Mouse (Mus musculus) limb, embryonic 10.5 days (tissue): ENCODE measurements around the gene P2rx4. TPM values are rescaled to one million over a fixed set of nuclear protein-coding genes. Genes with fewer than 3 reads are reported as not detected.
A peak's percentile ranks its signal among the peaks of the same experiment; 100 is the strongest.

Experiments used
- DNase-seq: peaks from one replicate; pipeline ENCODE4 v3.0.0-alpha.2; 2017; ENCODE audit warnings: low spot score
- H3K27ac ChIP-seq: fragments of 300-500 bp; sonication (generic); 2 replicates; pipeline ENCODE4 v1.5.1; 2016; ENCODE audit warnings: mild to moderate bottlenecking
- H3K27me3 ChIP-seq: fragments of 300-500 bp; sonication (generic); 2 replicates; pipeline ENCODE4 v1.6.1; 2016; ENCODE audit warnings: low read depth, mild to moderate bottlenecking; ENCODE audit not compliant: poor library complexity, severe bottlenecking
- H3K36me3 ChIP-seq: fragments of 300-500 bp; sonication (generic); 2 replicates; pipeline ENCODE4 v1.6.1; 2016; ENCODE audit warnings: mild to moderate bottlenecking, moderate library complexity
- H3K4me1 ChIP-seq: fragments of 300-500 bp; sonication (generic); 2 replicates; pipeline ENCODE4 v1.6.1; 2016
- H3K4me3 ChIP-seq: fragments of 300-500 bp; sonication (generic); 2 replicates; pipeline ENCODE4 v1.5.1; 2016; ENCODE audit warnings: mild to moderate bottlenecking, moderate library complexity
- H3K9me3 ChIP-seq: fragments of 300-500 bp; sonication (generic); replicated peaks from 2 replicates; pipeline ENCODE4 v1.6.1; 2016; ENCODE audit warnings: mild to moderate bottlenecking
- WGBS: fragments of 180-500 bp; shearing (Covaris S2); methylation state at CpG from one replicate; pipeline ENCODE4 v1.1.7; 2016; 5-methylcytosine and 5-hydroxymethylcytosine counted together
- polyA plus RNA-seq: library from polyadenylated mRNA; unstranded; fragments of >200 nt; fragmentation: Nextera tagmentation; extraction: Ambion mirVana; gene quantifications from 2 replicates; pipeline ENCODE4 v1.2.1, GENCODE M21; 2016

P2rx4 gene
- polyA plus RNA-seq, 1 experiment from 2014 or later = 3.5 TPM

GRCm38 (mm10) chr5:122736761-122737160 lies 29.4 kb downstream of the P2rx4 start:
- no peak for DNase-seq
- H3K36me3 ChIP-seq = peaks cover 44% of the 10 kb centered on the region
- H3K27me3 ChIP-seq = no peaks in the 10 kb centered on the region
- H3K4me3 ChIP-seq = no peak overlapping the region
- no peaks in the 10 kb centered on the region for H3K9me3 ChIP-seq
- H3K27ac ChIP-seq = 0 out of 2 replicates have a peak overlapping the region, but pooled peaks have one; percentile 9
- 89% methylated on average over 15 of the region's 15 CpGs for WGBS
- peaks cover 22% of the 10 kb centered on the region for H3K4me1 ChIP-seq

GRCm38 (mm10) chr5:122743880-122744422 lies 36.6 kb downstream of the P2rx4 start:
- H3K27ac ChIP-seq = no peak overlapping the region
- H3K27me3 ChIP-seq = no peaks in the 10 kb centered on the region
- no peaks in the 10 kb centered on the region for H3K9me3 ChIP-seq
- H3K36me3 ChIP-seq = peaks cover 78% of the 10 kb centered on the region
- WGBS = 85% methylated on average over 13 of the region's 13 CpGs
- H3K4me3 ChIP-seq = no peak overlapping the region
- H3K4me1 ChIP-seq = no peaks in the 10 kb centered on the region
- DNase-seq = no peak

GRCm38 (mm10) chr5:122747950-122748349 lies 40.6 kb downstream of the P2rx4 start:
- 66% methylated on average over 7 of the region's 7 CpGs for WGBS
- H3K4me3 ChIP-seq = no peak overlapping the region
- peaks cover 77% of the 10 kb centered on the region for H3K36me3 ChIP-seq
- no peak overlapping the region for H3K27ac ChIP-seq
- H3K9me3 ChIP-seq = no peaks in the 10 kb centered on the region
- DNase-seq = no peak
- no peaks in the 10 kb centered on the region; the same call in 1 of the 2 replicates for H3K4me1 ChIP-seq
- H3K27me3 ChIP-seq = no peaks in the 10 kb centered on the region

- H3K4me1 ChIP-seq = no peaks in the 10 kb centered on the region; the same call in 1 of the 2 replicates
- no peak for DNase-seq
Measured at GRCm38 (mm10) chr5:122754477-122754876, 47.1 kb downstream of the P2rx4 start.

GRCm38 (mm10) chr5:122755620-122756019 lies 48.3 kb downstream of the P2rx4 start:
- no peak for DNase-seq
- H3K27me3 ChIP-seq = no peaks in the 10 kb centered on the region
- H3K4me3 ChIP-seq = no peak overlapping the region
- H3K4me1 ChIP-seq = no peaks in the 10 kb centered on the region; the same call in 1 of the 2 replicates
- H3K27ac ChIP-seq = no peak overlapping the region
- WGBS = 94% methylated on average over 4 of the region's 4 CpGs
- H3K9me3 ChIP-seq = no peaks in the 10 kb centered on the region
- H3K36me3 ChIP-seq = peaks cover 84% of the 10 kb centered on the region

More at GRCm38 (mm10) chr5:122754477-122754876, 47.1 kb downstream of the P2rx4 start:
- Histone ChIP-seq H3K27me3 (no peaks in the 10 kb centered on the region), H3K9me3 (no peaks in the 10 kb centered on the region), H3K36me3 (peaks cover 88% of the 10 kb centered on the region), H3K27ac (no peak overlapping the region), H3K4me3 (no peak overlapping the region)
- 88% methylated on average over 16 of the region's 16 CpGs for WGBS

GRCm38 (mm10) chr5:122756144-122756543 lies 48.8 kb downstream of the P2rx4 start:
- no peak for DNase-seq
- H3K36me3 ChIP-seq = peaks cover 83% of the 10 kb centered on the region

GRCm38 (mm10) chr5:122756680-122757079 lies 49.3 kb downstream of the P2rx4 start:
- Histone ChIP-seq H3K36me3 (peaks cover 81% of the 10 kb centered on the region), H3K4me1 (no peaks in the 10 kb centered on the region), H3K27ac (no peak overlapping the region), H3K9me3 (no peaks in the 10 kb centered on the region), H3K27me3 (no peaks in the 10 kb centered on the region), H3K4me3 (no peak overlapping the region)
- no peak for DNase-seq
- WGBS = 94% methylated on average over 7 of the region's 7 CpGs

More at GRCm38 (mm10) chr5:122756144-122756543, 48.8 kb downstream of the P2rx4 start:
- H3K27me3 ChIP-seq = no peaks in the 10 kb centered on the region
- 78% methylated on average over 6 of the region's 6 CpGs for WGBS
- no peak overlapping the region for H3K4me3 ChIP-seq
- no peak overlapping the region for H3K27ac ChIP-seq
- H3K9me3 ChIP-seq = no peaks in the 10 kb centered on the region
- H3K4me1 ChIP-seq = no peaks in the 10 kb centered on the region; the same call in 1 of the 2 replicates

- no peak for DNase-seq
- whole genome bisulfite sequencing = 88% methylated on average over 29 of the region's 29 CpGs
Measured at GRCm38 (mm10) chr5:122763271-122764031, 56.1 kb downstream of the P2rx4 start.

GRCm38 (mm10) chr5:122764032-122764464 lies 56.7 kb downstream of the P2rx4 start:
- 57% methylated on average over 10 of the region's 10 CpGs for WGBS
- Histone ChIP-seq H3K9me3 (no peaks in the 10 kb centered on the region), H3K27ac (no peak overlapping the region), H3K4me3 (no peak overlapping the region), H3K27me3 (no peaks in the 10 kb centered on the region), H3K4me1 (no peaks in the 10 kb centered on the region), H3K36me3 (peaks cover 44% of the 10 kb centered on the region)
- DNase-seq = no peak

More at GRCm38 (mm10) chr5:122763271-122764031, 56.1 kb downstream of the P2rx4 start:
- H3K27ac ChIP-seq = no peak overlapping the region
- no peaks in the 10 kb centered on the region for H3K27me3 ChIP-seq
- no peak overlapping the region for H3K4me3 ChIP-seq
- no peaks in the 10 kb centered on the region for H3K4me1 ChIP-seq
- H3K9me3 ChIP-seq = no peaks in the 10 kb centered on the region
- H3K36me3 ChIP-seq = peaks cover 44% of the 10 kb centered on the region

- Histone ChIP-seq H3K4me1 (peaks cover 13% of the 10 kb centered on the region), H3K27me3 (no peaks in the 10 kb centered on the region), H3K4me3 (no peak overlapping the region), H3K9me3 (no peaks in the 10 kb centered on the region), H3K27ac (no peak overlapping the region), H3K36me3 (peaks cover 39% of the 10 kb centered on the region)
- WGBS = 94% methylated on average over 11 of the region's 11 CpGs
- no peak for DNase-seq
Measured at GRCm38 (mm10) chr5:122767283-122767682, 59.9 kb downstream of the P2rx4 start.

- Histone ChIP-seq H3K27me3 (no peaks in the 10 kb centered on the region), H3K4me3 (no peak overlapping the region), H3K4me1 (peaks cover 13% of the 10 kb centered on the region), H3K9me3 (no peaks in the 10 kb centered on the region; the same call in 1 of the 2 replicates), H3K36me3 (peaks cover 41% of the 10 kb centered on the region), H3K27ac (no peak overlapping the region)
- WGBS = 86% methylated on average over 15 of the region's 15 CpGs
- DNase-seq = no peak
Measured at GRCm38 (mm10) chr5:122769101-122769568, 61.8 kb downstream of the P2rx4 start.

- WGBS = 79% methylated on average over 7 of the region's 7 CpGs
- no peak for DNase-seq
- H3K27ac ChIP-seq = peak overlapping the region; percentile 65
- no peak overlapping the region for H3K4me3 ChIP-seq
- H3K36me3 ChIP-seq = peaks cover 50% of the 10 kb centered on the region
- no peaks in the 10 kb centered on the region for H3K27me3 ChIP-seq
- H3K9me3 ChIP-seq = no peaks in the 10 kb centered on the region; the same call in 1 of the 2 replicates
- peaks cover 23% of the 10 kb centered on the region for H3K4me1 ChIP-seq
Measured at GRCm38 (mm10) chr5:122770304-122770703, 63.0 kb downstream of the P2rx4 start.

GRCm38 (mm10) chr5:122770806-122771261 lies 63.5 kb downstream of the P2rx4 start:
- peaks cover 24% of the 10 kb centered on the region for H3K4me1 ChIP-seq
- no peaks in the 10 kb centered on the region for H3K27me3 ChIP-seq
- no peak for DNase-seq
- WGBS = 65% methylated on average over 10 of the region's 10 CpGs
- H3K4me3 ChIP-seq = no peak overlapping the region
- no peaks in the 10 kb centered on the region; the same call in 1 of the 2 replicates for H3K9me3 ChIP-seq
- H3K36me3 ChIP-seq = peaks cover 52% of the 10 kb centered on the region
- H3K27ac ChIP-seq = peak overlapping the region; percentile 65
